Mouse (Mus musculus) stomach, embryonic 16.5 days (tissue): ENCODE measurements around the gene Stk25. TPM values are rescaled to one million over a fixed set of nuclear protein-coding genes. Genes with fewer than 3 reads are reported as not detected.

Experiments
- ATAC-seq: fragments of 200-750 bp; cut with Nextera tagmentation; 2 replicates; pipeline ENCODE4 v1.8.0; 2017; ENCODE audit warnings: moderate number of reproducible peaks, moderate TSS enrichment; ENCODE audit not compliant: insufficient read depth, low FRiP score
- H3K27ac ChIP-seq: fragments of 300-500 bp; sonication (generic); 2 replicates; pipeline ENCODE4 v1.5.1; 2014; ENCODE audit warnings: low read length
- H3K27me3 ChIP-seq: fragments of 300-500 bp; sonication (generic); 2 replicates; pipeline ENCODE4 v1.6.1; 2014; ENCODE audit warnings: low read length, control low read depth, mixed read lengths; ENCODE audit not compliant: control insufficient read depth, insufficient read depth
- H3K36me3 ChIP-seq: fragments of 300-500 bp; sonication (generic); 2 replicates; pipeline ENCODE4 v1.6.1; 2014; ENCODE audit warnings: low read length; ENCODE audit not compliant: control insufficient read depth, insufficient read depth
- H3K4me1 ChIP-seq: fragments of 300-500 bp; sonication (generic); 2 replicates; pipeline ENCODE4 v1.6.1; 2014; ENCODE audit warnings: low read length, control low read depth, mixed read lengths; ENCODE audit not compliant: control insufficient read depth, insufficient read depth
- H3K4me2 ChIP-seq: fragments of 300-500 bp; sonication (generic); 2 replicates; pipeline ENCODE4 v1.6.1; 2014; ENCODE audit warnings: low read depth, low read length, mixed read lengths
- H3K4me3 ChIP-seq: fragments of 300-500 bp; sonication (generic); replicated peaks from 2 replicates; pipeline ENCODE4 v1.5.1; 2014; ENCODE audit warnings: mild to moderate bottlenecking, low read length
- H3K9ac ChIP-seq: fragments of 300-500 bp; sonication (generic); 2 replicates; pipeline ENCODE4 v1.6.1; 2014; ENCODE audit warnings: low read length
- H3K9me3 ChIP-seq: fragments of 300-500 bp; sonication (generic); replicated peaks from 2 replicates; pipeline ENCODE4 v1.6.1; 2016; ENCODE audit warnings: low read length, control low read depth; ENCODE audit not compliant: control insufficient read depth
- WGBS: fragments of 180-500 bp; shearing (Covaris S2); extraction: QIAGEN DNeasy Blood & Tissue Kit; methylation state at CpG from one replicate; pipeline ENCODE4 v1.1.7; 2014; 5-methylcytosine and 5-hydroxymethylcytosine counted together
- polyA plus RNA-seq: library from polyadenylated mRNA; unstranded; fragments of >200 nt; fragmentation: Nextera tagmentation; extraction: Ambion mirVana; gene quantifications from 2 replicates; pipeline ENCODE4 v1.2.1, GENCODE M21; 2015

Stk25 gene
- polyA plus RNA-seq, 1 experiment from 2014 or later, result 135 TPM

GRCm38 (mm10) chr1:93685401-93686244 lies 27.2 kb upstream of the Stk25 start, which contains the start of gene Bok:
Bok (plus strand) TSS chr1:93685660.
- peaks cover 9% of the 10 kb centered on the region; the same call in 1 of the 2 replicates for H3K4me1 ChIP-seq
- under 1% methylated on average over 78 of the region's 78 CpGs for WGBS
- peak within 1 kb of the TSS; percentile 94 for H3K4me2 ChIP-seq
- no peaks in the 10 kb centered on the region for H3K27me3 ChIP-seq
- H3K9me3 ChIP-seq, result no peaks in the 10 kb centered on the region
- H3K36me3 ChIP-seq, result no peaks in the 10 kb centered on the region
- peak; percentile 72 for ATAC-seq
- peak within 1 kb of the TSS; percentile 81 for H3K9ac ChIP-seq
- peak within 1 kb of the TSS; percentile 73 for H3K27ac ChIP-seq
- peak within 1 kb of the TSS; percentile 71 for H3K4me3 ChIP-seq

GRCm38 (mm10) chr1:93679889-93680568 lies 21.6 kb upstream of the Stk25 start:
- ATAC-seq, result peak; percentile 77
- Histone ChIP-seq H3K9me3 (no peaks in the 10 kb centered on the region), H3K9ac (0 out of 2 replicates have a peak overlapping the region, but pooled peaks have one; percentile 35), H3K36me3 (no peaks in the 10 kb centered on the region), H3K27ac (peak overlapping the region; percentile 64), H3K4me1 (0 out of 2 replicates have a peak, but pooled peaks cover under 1% of the 10 kb centered on the region), H3K27me3 (no peaks in the 10 kb centered on the region), H3K4me2 (no peak overlapping the region), H3K4me3 (no peak overlapping the region)
- 46% methylated on average over 7 of the region's 7 CpGs for WGBS

DNA sequence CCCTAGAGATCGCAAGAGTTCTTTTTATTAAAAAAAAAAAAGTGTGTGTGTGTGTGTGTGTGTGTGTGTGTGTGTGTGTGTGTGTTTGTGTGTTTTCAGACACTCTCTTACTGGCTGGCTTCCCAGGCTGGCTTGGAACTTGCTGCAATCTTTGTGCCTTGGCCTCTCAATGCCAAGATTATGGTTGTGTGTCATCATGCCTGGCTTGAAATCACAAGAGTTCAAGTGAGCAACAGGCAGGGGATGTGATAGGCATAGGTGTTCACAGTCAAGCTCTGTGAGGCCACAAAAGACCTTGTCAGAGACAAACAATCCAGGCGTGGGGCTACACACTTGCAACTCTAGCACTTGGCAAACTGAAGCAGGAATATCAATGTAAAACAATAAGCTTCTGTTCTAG lies 19.9 kb upstream of the Stk25 start:
- Histone ChIP-seq H3K36me3 (no peaks in the 10 kb centered on the region), H3K27ac (no peak overlapping the region), H3K27me3 (no peaks in the 10 kb centered on the region), H3K4me1 (no peaks in the 10 kb centered on the region), H3K9ac (no peak overlapping the region), H3K9me3 (no peaks in the 10 kb centered on the region), H3K4me3 (no peak overlapping the region), H3K4me2 (no peak overlapping the region)
- ATAC-seq, result no peak
- WGBS, result 54% methylated on average over 2 of the region's 2 CpGs

DNA sequence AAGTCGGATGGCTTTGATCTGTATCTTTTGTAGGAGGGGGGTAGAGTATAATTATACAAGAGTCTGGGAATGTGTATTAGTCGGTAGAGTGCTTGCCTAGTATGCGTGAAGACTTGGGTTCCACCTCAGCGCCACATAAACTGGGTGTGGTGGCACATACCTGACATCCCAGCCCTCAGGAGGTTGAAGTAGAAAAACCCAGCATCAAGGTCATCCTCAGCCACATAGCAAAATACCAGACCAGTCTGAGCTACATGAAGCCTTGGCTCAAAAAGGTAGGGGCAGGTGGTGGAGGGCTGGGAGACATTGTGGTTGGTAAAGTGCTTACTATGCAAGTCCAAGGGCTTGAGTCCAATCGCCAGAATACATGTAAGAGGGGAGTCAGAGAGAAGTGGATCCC lies 14.2 kb upstream of the Stk25 start:
- Histone ChIP-seq H3K9me3 (no peaks in the 10 kb centered on the region), H3K4me1 (peaks cover 8% of the 10 kb centered on the region; the same call in 1 of the 2 replicates), H3K4me2 (no peak overlapping the region), H3K36me3 (no peaks in the 10 kb centered on the region), H3K27ac (no peak overlapping the region), H3K9ac (no peak overlapping the region), H3K27me3 (no peaks in the 10 kb centered on the region), H3K4me3 (no peak overlapping the region)
- ATAC-seq, result no peak
- 89% methylated on average over 5 of the region's 5 CpGs for WGBS

DNA sequence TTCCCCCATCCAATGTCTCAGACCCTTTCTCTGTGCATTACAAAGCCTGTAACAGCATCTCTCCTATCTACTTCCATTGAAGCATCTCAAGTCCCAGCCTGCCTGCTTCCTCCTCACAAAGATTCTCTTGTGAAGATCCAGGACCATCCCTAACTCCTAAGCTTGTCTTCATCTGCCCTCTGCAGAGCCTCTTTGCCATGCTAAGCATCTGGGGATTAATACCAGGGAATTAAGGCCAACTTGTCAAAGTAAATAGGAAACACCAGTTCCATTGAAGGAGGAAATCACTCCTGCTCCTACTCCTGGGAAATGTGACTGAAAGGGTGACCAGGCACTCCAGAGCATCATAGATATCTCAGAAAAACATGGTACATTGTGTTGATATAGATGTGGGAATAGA lies 11.5 kb upstream of the Stk25 start:
- no peak overlapping the region for H3K9ac ChIP-seq
- H3K36me3 ChIP-seq, result no peaks in the 10 kb centered on the region
- no peak overlapping the region for H3K27ac ChIP-seq
- H3K9me3 ChIP-seq, result no peaks in the 10 kb centered on the region
- H3K27me3 ChIP-seq, result no peaks in the 10 kb centered on the region
- H3K4me1 ChIP-seq, result peaks cover 8% of the 10 kb centered on the region; the same call in 1 of the 2 replicates
- no peak for ATAC-seq
- no peak overlapping the region for H3K4me3 ChIP-seq
- no peak overlapping the region for H3K4me2 ChIP-seq

- H3K27me3 ChIP-seq, result no peaks in the 10 kb centered on the region
- H3K4me2 ChIP-seq, result peak overlapping the region; percentile 78
- peak overlapping the region; percentile 48 for H3K4me3 ChIP-seq
- no peaks in the 10 kb centered on the region for H3K36me3 ChIP-seq
- peaks cover 8% of the 10 kb centered on the region; the same call in 1 of the 2 replicates for H3K4me1 ChIP-seq
- H3K9me3 ChIP-seq, result no peaks in the 10 kb centered on the region
- H3K27ac ChIP-seq, result peak overlapping the region; percentile 70
- peak overlapping the region; percentile 69 for H3K9ac ChIP-seq
- peak; percentile 85 for ATAC-seq
- 6% methylated on average over 17 of the region's 17 CpGs for WGBS
Measured at GRCm38 (mm10) chr1:93668791-93669548, 10.5 kb upstream of the Stk25 start.

- H3K9ac ChIP-seq, result no peak overlapping the region
- no peak overlapping the region for H3K4me2 ChIP-seq
- H3K27ac ChIP-seq, result no peak overlapping the region
- no peaks in the 10 kb centered on the region for H3K27me3 ChIP-seq
- no peaks in the 10 kb centered on the region for H3K36me3 ChIP-seq
- no peaks in the 10 kb centered on the region for H3K9me3 ChIP-seq
- WGBS, result 32% methylated on average over 13 of the region's 13 CpGs
- H3K4me1 ChIP-seq, result peaks cover 8% of the 10 kb centered on the region; the same call in 1 of the 2 replicates
- no peak overlapping the region for H3K4me3 ChIP-seq
- ATAC-seq, result no peak
Measured at GRCm38 (mm10) chr1:93667760-93668400, 9.4 kb upstream of the Stk25 start.

DNA sequence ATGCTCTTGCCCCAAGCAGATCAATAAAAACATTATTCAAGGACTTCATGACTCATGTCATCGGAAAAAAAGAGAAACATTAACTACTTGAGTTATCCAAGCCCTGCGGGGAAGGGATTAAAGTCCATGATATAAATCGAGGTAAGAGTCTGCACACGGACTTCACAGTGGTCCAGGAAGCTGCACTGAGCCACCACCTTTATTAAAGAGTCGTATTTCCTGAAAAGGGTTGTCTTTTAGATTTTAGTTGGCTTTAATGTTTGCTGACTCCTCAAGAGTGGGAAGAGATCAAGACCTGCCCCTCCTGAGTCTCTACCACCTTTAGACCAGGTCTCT lies 1.5 kb downstream of the Stk25 start:
- H3K27ac ChIP-seq, result no peak overlapping the region
- no peaks in the 10 kb centered on the region for H3K36me3 ChIP-seq
- H3K9me3 ChIP-seq, result no peaks in the 10 kb centered on the region
- no peaks in the 10 kb centered on the region for H3K4me1 ChIP-seq
- no peak for ATAC-seq
- 60% methylated on average over 5 of the region's 5 CpGs for WGBS
- no peak overlapping the region for H3K4me3 ChIP-seq
- no peak overlapping the region for H3K4me2 ChIP-seq
- no peak overlapping the region for H3K9ac ChIP-seq
- no peaks in the 10 kb centered on the region for H3K27me3 ChIP-seq
